Mouse (Mus musculus) T-helper 17 cell (primary cell): Measurements from ENCODE around the gene C2cd2.
"Not testable (repeated sequence)": the region's sequence is repeated elsewhere in the genome, so short reads cannot be mapped to it uniquely, and the experiment has no call there.

Source experiments
- in situ Hi-C, 2 experiments: fragments of 300-600 bp; cut with MboI, MseI; formaldehyde crosslinking; loops; 1 replicate in 1 of 2; 2 replicates in 1 of 2; pipeline ENCODE4 v1.15.1; 2025; ENCODE audit warnings: high pct_unique_total_duplicates in 2 of 2

C2cd2 gene

DNA sequence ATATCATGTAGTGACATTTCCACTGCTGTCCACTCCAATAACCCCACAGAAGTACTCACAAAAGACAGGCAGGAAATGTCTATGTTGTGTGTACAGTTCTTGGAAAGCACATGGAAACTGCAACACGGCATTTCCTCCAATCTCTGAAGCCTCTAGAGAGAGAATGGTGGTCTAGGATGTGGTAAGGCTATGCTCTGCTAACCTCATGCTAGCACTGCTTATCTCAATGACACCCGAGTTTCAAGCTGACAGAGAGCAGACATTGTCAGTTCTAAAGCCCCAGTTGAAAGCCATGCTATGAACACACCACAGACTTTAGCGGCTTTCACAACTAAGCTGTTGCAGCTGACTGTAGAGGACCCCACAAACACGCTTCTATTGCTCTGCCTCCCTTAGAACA, 13.6 kb downstream of the C2cd2 start:
- in situ Hi-C loops, result no loop called here

DNA sequence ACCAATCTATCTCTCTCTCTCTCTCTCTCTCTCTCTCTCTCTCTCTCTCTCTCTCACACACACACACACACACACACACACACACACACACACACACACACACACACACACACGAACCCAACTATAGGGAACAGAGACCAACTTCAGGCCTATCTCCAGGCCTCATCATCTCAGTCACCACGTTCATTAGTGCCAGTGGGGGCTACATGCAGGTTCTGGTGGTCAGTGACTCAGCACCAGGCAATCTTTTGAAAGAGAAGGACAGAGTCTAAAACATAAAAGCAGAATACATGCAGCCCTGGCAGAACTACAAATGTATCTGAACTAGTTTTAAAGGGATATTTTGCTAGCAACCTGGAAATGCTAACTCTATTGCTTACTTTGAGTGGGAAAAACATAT, 15.4 kb downstream of the C2cd2 start:
- in situ Hi-C loops, result not testable (repeated sequence)

DNA sequence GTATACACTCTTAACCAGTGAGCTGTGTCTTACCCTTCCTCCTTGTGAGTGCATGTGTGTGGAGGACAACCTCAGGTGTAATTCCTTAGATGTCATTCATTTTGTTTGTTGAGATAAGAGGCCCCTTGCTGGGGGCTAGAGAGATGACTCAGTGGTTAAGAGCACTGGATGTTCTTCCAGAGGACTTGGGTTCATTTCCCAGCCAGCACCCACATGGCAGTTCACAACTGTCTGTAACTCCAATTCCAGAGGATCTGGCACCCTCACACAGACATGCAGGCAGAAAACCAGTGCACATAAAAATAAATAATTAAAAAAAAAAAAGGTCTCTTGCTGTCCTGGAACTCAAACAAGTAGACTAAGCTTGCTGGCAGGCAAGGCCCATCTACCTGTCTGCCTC, 20.6 kb downstream of the C2cd2 start:
- in situ Hi-C loops, result no loop called here

DNA sequence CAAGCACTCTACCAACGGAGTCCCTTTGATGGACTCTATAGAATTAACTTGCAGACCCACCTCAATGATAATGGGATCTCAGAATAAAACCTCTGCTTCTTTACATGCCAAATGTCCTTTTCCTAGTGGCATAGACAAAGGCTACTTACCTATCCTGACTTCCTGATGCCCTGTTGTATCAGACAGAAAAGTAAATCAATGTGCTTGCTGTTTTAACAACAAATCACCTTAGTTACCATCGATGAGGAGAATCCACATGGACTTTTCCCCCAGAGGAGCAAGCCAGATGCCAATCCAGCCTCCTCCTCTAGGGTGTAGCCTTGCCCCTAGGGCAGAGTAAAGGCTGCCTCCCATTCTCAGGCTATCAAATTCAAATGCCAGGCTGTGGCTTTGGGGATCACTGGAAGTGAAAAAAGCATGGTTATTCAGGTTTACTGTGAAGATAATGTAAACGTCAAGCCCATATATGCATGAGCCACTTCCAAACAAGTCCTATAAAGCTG, 21.9 kb downstream of the C2cd2 start:
- in situ Hi-C loops, result no loop called here

DNA sequence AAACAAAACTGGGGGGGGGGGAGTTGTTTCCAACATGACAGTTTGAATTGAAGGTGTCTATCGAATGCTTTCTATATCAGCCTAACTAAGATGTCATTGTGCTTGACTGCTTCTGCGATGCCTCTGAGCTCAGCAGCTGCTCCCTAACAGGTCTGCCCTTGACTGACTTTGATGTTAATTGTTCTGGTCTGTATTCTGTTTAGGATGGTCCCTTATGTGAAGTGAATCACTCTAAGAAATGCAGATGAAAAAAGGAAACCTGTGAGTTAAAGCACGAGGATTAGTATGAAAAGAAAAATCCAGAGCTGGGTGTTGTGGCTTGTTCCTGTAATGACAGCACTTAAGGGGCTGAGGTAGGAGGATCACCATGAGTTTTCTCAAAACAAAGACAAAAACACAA, 26.6 kb downstream of the C2cd2 start:
- in situ Hi-C loops, result no loop called here

DNA sequence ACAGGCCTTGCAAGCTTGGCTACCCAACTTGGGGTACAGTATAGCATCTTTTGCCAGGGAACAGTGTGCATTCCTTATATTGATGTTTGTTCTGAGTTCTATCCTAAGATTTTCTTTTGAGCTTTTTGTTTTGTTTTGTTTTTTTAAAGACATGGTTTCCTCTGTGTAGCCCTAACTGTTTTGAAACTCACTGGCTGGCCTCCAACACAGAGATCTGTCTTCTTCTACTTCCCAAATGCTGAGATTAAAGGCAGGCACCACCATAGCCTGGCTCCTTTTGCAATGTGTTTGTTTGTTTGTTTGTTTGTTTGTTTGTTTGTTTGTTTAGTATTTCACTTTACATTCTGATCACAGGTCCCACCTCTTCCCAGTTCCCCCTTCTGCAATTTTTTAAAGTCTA, 32.2 kb downstream of the C2cd2 start:
- in situ Hi-C loops, result no loop called here

DNA sequence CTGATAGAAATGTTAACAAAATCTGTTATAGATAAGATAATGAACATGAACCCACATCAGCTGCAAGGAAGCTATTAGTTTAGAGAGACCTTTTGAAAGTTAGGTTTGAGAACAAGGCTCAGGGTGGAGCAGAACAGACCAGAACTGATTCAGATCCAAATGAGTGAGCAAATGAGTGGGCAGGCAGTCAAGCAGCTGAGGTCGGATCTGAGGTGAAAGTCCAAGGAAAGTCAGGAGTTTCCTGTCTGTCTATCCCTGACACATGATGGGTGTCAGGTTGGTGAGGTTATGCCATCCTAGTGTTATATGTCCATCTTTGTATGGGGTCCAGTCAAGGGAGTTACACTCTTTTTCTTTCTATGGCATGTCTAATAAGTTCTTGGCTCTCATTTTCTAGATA, 32.9 kb downstream of the C2cd2 start:
- in situ Hi-C loops, result no loop called here

DNA sequence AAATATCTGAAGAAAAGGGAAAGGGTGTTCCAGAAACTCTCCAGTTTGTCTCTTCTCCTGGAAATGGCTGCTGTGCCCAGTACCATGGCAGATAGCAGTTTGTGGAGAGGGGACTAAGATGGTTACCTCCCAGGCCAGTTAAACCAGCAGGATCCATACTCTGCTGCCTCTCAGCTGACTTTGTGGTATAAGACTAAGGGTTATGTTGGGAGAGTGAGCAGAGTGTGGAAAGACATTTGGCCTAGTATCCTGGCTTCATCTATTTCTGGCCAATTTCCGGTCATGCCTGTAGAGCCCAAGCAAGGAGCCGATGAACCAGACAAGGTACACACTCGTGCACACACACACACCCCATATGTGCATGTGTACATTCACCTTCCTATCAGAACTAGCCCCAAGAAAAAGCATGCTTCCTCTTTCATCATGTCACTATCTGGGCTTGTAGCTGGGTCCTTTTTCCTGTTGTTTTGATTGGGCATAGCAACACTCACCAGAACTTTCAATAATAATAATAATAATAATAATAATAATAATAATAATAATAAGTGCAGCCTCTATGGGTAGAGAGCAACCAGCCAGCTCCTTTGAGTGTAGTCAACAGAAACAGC, 35.0 kb downstream of the C2cd2 start:
- in situ Hi-C loops, result no loop called here

DNA sequence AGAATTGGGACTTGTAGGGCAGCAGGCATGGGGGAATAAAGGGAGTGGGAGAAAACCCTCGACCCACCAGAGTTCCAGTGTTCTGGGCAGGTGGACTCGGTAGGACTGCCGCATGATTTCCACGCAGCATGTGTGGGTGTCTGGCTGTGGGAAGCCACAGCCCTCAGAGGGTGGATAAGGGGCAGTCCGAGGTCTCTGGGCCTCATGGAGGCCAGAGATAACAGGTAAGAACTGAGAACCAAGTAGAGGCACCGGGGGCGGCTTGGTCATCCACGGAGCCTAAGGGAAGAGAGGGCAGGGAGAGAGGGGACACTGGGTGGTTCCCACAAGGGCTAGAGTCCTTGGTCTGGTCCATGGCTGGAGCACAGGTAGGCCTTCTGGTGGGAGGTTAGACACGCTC, 36.0 kb downstream of the C2cd2 start:
- in situ Hi-C loops, result no loop called here

DNA sequence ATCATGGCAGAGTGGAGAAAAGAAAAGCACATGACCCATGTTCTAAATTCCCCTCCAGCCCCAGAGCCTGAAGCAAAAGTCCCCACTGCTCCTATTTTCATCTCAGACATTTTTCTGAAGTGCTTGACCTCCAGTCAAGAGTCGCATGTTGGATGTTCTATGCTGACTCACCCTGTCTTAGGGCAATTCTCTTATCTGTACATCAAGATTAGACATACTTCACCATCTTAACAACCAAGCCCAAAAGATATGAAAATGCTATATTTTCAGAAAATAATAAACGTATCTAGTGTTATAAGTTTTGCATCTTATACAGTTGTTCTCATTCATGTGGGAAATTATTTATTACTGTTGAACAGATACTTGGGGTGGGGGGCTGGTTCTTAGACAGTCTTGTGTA, 36.6 kb downstream of the C2cd2 start:
- in situ Hi-C loops, result no loop called here

DNA sequence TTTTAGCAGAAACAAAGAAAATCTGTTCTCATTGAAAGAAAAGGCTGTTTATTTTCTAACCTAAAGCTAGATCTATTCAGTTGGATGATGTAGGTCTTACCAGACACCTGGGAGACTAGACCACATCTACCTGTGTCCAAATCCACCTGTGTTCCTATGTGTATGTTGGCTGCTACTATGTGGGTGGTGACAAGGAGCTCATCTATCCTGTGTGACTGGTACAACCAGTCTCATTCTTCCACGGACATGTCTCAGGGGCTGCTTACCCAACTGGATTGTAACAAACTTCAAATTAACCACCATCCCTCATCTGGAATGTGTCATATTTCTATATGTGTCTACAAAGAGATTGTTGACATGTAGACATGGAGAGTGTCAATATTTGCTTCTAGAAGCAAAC, 38.7 kb downstream of the C2cd2 start:
- in situ Hi-C loops, result loop anchor here in 1 of 2 experiments (5.0 kb wide), 1 partner anchor 41 kb away; no protein-coding TSS in a partner anchor

DNA sequence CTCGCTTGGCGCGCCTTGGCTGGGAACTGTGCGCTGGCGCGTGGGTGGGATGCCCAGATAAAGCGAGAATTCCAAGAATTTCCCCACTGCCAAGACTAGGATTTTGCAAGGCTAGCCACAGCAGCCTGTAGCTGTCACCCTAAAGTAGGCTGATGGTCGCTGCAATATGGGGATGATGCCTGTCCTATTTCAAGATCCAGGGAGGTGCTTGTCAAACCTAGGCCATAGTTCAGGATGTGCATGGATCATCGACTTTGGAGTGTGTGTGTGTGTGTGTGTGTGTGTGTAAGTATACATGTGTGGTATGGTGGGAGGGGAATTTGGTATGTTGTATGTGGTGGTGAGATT, 39.6 kb downstream of the C2cd2 start:
- in situ Hi-C loops, result loop anchor here in 1 of 2 experiments (5.0 kb wide), 1 partner anchor 40 kb away; no protein-coding TSS in a partner anchor

DNA sequence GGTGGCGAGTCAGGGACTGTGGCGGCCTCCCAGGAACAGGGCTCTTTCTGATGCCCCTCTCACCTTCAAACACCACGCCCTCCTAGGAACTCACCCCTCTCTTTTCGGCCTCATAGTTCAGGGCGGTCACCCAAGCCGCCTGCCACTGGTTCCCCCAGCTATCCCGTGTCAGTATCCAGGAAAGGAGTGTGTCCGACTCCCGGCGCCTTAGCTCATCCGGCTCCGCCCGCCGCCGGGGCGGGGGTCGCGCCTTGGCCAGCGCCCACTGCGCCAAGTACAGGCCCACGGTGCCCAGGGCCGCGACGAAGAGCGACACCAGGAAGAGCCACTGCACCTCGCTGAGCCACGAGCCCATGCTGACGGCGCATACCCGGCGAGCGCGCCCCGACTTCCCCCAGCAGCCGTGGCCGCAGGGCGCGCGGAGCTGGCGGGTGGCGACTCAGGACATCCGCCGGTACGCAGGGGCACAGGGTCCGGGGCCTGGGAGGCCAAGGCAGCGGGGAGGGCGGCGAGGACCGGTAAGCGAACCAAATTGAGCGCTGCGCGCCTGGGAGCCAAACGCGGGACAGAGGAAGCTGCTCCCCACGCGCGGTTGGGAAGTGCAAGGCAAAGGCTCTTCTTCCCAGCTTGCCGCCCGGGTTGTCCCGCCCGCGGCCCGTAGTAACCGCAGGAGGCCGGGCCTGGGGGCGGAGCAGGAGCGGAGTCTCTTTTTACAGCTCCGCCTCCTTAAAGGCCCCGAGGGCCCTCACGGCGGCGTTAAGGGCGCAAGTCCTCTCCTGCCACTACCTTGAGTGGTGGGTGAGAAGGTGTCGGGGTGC, 40.2 kb downstream of the C2cd2 start:
- in situ Hi-C loops, result loop anchor here in 1 of 2 experiments (5.0 kb wide), 1 partner anchor 40 kb away; no protein-coding TSS in a partner anchor

DNA sequence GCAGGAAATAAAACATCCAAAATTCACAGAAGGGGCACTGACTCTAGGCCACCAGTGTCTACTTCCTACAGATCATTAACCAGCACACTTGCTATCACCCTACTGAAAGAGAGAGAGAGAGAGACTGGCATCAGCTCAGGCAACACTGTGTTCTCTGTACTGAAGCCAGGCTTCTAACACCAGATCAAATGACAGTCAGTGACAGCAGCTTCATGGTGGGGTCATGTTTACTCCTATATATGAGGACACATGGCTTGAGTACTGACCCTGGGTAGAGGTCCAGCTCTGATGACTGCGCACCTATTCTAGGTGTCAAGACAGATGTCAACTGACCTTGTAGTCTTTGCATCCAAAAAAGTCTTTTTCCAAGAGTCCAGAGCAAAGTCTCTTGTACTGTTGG, 41.8 kb downstream of the C2cd2 start:
- in situ Hi-C loops, result loop anchor here in 1 of 2 experiments (5.0 kb wide), 1 partner anchor 38 kb away; no protein-coding TSS in a partner anchor

DNA sequence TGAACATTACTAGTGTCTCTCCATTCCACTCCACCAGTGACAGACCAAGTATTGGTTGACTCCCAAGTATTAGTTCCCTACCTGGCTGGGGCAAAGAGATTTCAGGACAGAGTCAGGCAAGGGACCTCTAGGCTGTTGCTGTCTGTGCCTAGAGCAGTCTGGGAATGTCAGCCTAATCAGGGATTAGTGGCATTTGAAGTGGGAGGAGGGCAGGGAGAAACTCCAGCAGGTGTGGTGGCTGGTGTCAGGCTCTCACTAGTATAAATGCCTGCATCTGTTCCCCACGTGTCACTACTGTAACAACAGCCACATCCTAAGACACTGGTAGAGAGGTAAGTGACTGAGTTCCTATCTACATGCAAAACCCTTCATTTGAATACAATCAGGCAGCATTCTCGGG, 42.6 kb downstream of the C2cd2 start:
- in situ Hi-C loops, result loop anchor here in 1 of 2 experiments (5.0 kb wide), 1 partner anchor 37 kb away; no protein-coding TSS in a partner anchor

DNA sequence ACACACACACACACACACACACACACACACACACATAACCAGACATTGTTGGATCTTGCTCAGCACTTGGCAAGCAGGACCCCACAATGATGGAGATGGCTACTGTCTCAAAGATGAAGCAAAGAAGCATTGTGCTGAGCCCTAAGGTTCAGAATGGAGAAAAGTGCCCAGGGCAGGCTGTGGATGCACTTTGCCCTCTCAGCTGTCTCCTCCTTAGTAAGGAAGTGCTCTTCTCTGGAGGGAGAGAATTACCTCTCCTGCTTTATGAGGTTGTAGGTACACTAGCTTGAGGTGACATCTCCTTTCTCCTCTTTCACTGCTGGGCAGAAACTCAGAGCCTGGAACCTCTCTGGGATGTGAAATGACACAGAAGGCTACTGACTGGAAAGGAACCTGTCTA, 49.5 kb downstream of the C2cd2 start:
- in situ Hi-C loops, result no loop called here

DNA sequence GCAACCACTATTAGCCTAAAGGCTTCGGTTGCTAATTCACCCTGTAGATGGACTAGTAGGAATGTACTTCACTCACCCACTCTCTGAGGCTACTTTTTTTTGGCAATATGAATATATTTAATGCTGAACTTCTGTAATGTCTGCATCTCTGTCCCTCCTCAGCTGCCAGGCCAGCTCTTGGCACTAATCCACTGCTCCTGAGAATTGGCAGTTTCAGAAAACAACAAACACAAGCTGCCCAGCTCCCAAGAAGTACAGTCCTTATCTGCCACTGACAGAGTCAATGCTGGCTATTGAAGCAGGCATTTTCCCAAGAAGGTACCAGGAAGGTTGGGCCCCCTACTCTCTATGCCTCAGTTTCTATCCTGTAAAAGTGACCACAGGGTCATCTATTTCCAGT, 53.0 kb downstream of the C2cd2 start:
- in situ Hi-C loops, result no loop called here

DNA sequence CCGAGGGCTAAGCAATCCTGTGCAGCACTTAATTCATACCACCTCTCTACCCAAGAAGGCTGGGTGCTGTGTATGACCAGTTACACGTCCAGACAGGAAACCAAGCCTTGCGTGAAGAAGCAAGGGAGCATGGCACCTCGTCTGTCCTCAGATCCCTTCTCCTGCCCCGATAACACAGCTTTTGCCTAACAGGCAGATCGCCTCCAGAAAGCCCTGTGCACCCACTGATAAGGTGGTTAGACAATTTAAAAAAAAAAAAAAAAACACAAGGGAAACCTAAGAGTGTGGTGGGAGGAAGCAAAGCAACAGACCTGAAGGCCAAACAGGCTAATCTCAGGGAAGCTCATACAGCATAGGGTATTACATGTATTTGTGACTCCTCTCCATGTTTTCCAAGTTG, 54.9 kb downstream of the C2cd2 start:
- in situ Hi-C loops, result no loop called here

DNA sequence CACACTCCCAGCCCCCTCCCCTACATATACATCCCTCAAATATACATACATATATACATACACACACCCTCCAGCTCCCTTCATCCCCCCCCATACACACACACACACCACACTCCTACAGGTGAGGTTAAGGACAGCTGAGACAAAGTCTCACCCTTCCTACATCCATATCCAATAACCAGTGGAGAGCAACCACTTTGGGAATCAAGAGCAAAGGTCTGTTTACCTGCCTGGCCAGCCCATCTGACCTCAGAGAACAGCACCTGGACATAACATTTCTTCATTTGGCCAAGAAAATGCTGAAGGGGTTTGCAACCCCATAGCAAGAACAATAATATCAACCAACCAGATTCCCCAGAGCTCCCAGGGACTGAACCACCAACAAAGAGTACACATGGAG, 56.1 kb downstream of the C2cd2 start:
- in situ Hi-C loops, result no loop called here

DNA sequence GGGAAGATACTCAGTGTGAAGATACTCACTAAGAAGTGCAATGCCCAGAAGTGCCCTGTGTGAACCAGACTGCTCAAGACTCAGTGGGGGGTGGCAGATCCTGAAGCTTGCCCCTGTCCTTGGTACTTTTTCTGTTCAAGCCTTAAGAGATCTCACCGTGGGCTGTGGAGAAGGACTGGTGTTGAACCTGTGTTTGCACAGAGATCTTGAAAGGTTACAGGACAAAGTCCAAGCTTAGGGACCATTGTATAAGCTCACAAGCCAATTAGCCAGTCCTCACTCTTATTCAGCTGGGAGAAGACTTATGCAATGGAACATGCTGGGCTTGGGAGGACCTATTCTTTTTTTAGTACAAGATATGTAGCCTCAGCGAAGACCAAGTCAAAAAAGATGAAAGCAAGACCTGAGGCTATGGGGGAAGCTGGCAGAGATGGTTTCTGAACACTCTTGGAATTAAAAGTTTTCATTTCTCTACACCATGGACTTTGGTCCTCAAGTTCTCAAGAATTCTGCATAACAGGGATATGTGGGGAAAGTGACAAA, 56.9 kb downstream of the C2cd2 start:
- in situ Hi-C loops, result no loop called here

DNA sequence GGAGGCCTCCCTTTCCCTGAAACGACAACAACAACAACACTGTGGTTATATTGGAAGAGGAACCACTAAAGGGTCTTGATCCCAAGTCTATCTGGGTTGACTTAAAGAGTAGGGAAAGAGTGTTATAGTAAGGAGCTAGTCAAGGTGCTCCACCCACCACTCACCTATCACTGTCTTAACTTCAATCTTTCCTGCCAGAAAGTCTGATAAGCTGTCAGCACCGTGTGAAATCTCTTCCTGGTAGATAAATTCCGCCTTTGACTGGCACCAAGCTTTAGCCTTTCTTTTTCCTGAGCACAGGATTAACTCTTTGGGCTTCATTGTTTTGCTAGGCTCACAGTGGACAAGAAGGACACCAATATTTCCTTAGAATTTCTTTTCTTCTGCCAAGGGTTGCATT, 58.4 kb downstream of the C2cd2 start:
- in situ Hi-C loops, result no loop called here

DNA sequence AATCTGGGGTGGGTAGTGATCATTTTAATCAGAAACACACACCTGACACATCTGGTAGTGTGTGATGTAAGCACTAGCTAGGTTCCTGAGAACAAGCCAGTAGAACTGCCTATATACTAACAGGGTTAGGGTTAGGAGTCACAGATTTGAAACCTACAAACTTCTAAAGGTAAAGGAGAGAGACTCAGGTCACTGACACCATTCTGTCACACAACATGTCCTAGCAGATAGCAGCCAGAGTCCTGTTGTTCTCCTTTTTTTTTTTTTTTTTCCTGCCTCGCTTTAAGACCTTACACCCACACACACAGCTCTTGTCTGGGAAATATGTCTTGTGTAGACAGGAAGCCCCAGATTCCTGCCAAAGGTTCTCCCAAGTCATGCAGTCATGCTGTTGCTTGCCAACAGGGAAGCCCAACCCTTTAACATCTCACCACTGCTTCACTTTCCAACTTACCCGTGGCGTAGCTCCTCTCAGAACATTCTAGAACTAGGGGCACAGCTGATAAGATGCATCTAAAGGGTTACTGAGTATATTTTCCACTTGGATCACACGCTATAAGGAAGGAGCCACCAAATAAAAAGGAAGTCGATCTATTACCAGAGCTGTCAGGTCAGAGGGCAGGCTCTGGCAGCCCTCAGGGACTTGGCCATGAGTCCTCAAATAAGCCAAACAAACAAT, 64.9 kb downstream of the C2cd2 start:
- in situ Hi-C loops, result no loop called here
